Mouse (Mus musculus) kidney, postnatal 0 days (tissue): ENCODE measurements at regions not wholly inside any gene's neighbourhood (a gene's known extent, or its start where the extent isn't known, plus 50 kb on each side); places are given as distances from the start of the nearest gene placed in this dataset.

Experiments used
- ATAC-seq: fragments of 200-750 bp; cut with Nextera tagmentation; replicated peaks from 2 replicates; pipeline ENCODE4 v1.8.0; 2017; ENCODE audit warnings: low read depth, moderate number of reproducible peaks, moderate TSS enrichment, moderate library complexity; ENCODE audit not compliant: low FRiP score
- DNase-seq: peaks from one replicate; pipeline ENCODE4 v3.0.0-alpha.2; 2016; ENCODE audit warnings: low spot score
- H3K27ac ChIP-seq: fragments of 300-500 bp; sonication (generic); 2 replicates; pipeline ENCODE4 v1.5.1; 2014; ENCODE audit warnings: mild to moderate bottlenecking
- H3K27me3 ChIP-seq: fragments of 300-500 bp; sonication (generic); 2 replicates; pipeline ENCODE4 v1.6.1; 2014; ENCODE audit warnings: low read length, mixed read lengths; ENCODE audit not compliant: insufficient read depth
- H3K36me3 ChIP-seq: fragments of 300-500 bp; sonication (generic); 2 replicates; pipeline ENCODE4 v1.6.1; 2014; ENCODE audit warnings: low read length, mixed read lengths; ENCODE audit not compliant: insufficient read depth
- H3K4me1 ChIP-seq: fragments of 300-500 bp; sonication (generic); replicated peaks from 2 replicates; pipeline ENCODE4 v1.6.1; 2014; ENCODE audit warnings: antibody characterized with exemption, low read length, mixed read lengths; ENCODE audit not compliant: insufficient read depth
- H3K4me2 ChIP-seq: fragments of 300-500 bp; sonication (generic); 2 replicates; pipeline ENCODE4 v1.6.1; 2014; ENCODE audit warnings: mild to moderate bottlenecking, low read length, moderate library complexity, mixed read lengths
- H3K4me3 ChIP-seq: fragments of 300-500 bp; sonication (generic); replicated peaks from 2 replicates; pipeline ENCODE4 v1.5.1; 2014; ENCODE audit warnings: low read depth, low read length
- H3K9ac ChIP-seq: fragments of 300-500 bp; sonication (generic); 2 replicates; pipeline ENCODE4 v1.6.1; 2014; ENCODE audit warnings: low read depth, low read length
- H3K9me3 ChIP-seq: fragments of 300-500 bp; sonication (generic); replicated peaks from 2 replicates; pipeline ENCODE4 v1.6.1; 2016; ENCODE audit warnings: low read length, inconsistent platforms, mixed read lengths
- CTCF ChIP-seq: IDR thresholded peaks from 2 replicates; pipeline ENCODE4 v1.5.1; 2016; ENCODE audit warnings: antibody characterized with exemption, low read depth, mild to moderate bottlenecking, moderate library complexity
- WGBS: fragments of 180-500 bp; shearing (Covaris S2); extraction: QIAGEN DNeasy Blood & Tissue Kit; methylation state at CpG from one replicate; pipeline ENCODE4 v1.1.7; 2014; 5-methylcytosine and 5-hydroxymethylcytosine counted together

DNA sequence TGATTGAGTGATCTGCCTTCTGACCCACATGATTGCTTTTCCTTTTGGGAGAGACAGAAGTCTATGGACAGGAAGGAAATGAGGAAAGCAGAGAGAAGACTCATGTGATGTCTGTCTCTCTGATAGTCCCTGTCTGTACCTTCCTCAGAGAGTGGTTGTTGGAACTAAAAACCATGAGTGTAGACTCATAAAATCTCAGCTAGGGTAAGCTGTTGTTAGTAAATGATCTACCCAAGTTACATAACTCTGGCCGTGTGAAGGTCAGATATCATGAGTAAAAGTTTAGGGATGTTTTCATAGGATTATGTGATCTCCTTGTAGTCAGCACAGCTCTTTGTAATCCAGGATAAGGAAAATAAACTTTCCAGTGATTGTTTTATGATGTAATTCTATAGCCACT is 183.0 kb upstream of the Slc30a5 start:
- peak; percentile 27 for DNase-seq
- 16% methylated on average over 1 of the region's 1 CpGs for WGBS
- H3K9me3 ChIP-seq: no peaks in the 10 kb centered on the region
- H3K4me1 ChIP-seq: no peaks in the 10 kb centered on the region
- H3K4me2 ChIP-seq: no peak overlapping the region
- H3K27me3 ChIP-seq: no peaks in the 10 kb centered on the region
- ATAC-seq: no peak
- H3K27ac ChIP-seq: no peak overlapping the region
- no peak overlapping the region for H3K4me3 ChIP-seq
- no peak overlapping the region for H3K9ac ChIP-seq
- no peak for TF ChIP-seq CTCF
- no peaks in the 10 kb centered on the region for H3K36me3 ChIP-seq

DNA sequence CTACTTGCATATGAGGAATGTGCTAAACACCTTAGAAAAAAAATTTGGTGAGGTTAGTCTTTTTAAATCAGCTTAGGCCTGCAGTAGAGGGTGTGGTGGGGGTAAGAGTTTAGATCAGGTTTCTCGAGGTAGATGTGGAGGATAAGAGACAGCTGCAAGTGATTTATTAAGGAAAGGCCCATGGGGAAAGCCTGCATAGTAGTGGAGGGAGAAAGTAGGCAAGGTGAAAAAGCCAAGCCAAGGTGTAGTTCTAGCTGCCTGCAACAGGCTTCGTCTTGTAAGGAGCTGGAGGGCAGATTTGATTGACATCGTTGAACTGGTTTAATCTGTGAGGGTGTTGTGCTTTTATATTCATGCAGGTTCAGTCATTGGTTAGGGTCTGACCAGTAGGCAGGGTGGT is 182.2 kb upstream of the Slc30a5 start:
- H3K4me2 ChIP-seq: no peak overlapping the region
- no peak for DNase-seq
- H3K9ac ChIP-seq: no peak overlapping the region
- ATAC-seq: no peak
- no peaks in the 10 kb centered on the region for H3K36me3 ChIP-seq
- no peaks in the 10 kb centered on the region for H3K9me3 ChIP-seq
- TF ChIP-seq CTCF: no peak
- WGBS: 48% methylated on average over 3 of the region's 3 CpGs
- no peak overlapping the region for H3K4me3 ChIP-seq
- H3K4me1 ChIP-seq: no peaks in the 10 kb centered on the region
- H3K27me3 ChIP-seq: no peaks in the 10 kb centered on the region
- H3K27ac ChIP-seq: no peak overlapping the region

DNA sequence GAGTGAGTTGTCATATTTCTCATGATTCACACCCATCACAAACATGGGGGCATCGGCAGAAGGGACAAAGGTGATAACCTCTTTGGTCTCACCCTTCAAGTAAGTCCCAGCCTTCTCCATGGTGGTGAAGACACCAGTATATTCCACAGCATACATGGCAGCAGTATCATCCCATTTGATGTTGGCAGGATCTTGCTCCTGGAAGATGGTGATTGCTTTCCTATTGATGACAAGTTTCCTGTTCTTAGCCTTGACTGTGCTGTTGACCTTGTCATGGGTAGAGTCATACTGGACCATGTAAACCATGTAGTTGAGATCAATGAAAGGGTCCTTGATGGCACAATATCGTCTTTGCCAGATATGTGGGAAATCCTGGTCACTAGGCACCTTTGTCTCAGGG is 180.4 kb upstream of the Slc30a5 start:
- Histone ChIP-seq H3K27me3 (no peaks in the 10 kb centered on the region), H3K9me3 (no peaks in the 10 kb centered on the region), H3K4me2 (no peak overlapping the region), H3K27ac (no peak overlapping the region), H3K36me3 (no peaks in the 10 kb centered on the region), H3K4me3 (no peak overlapping the region), H3K4me1 (no peaks in the 10 kb centered on the region), H3K9ac (no peak overlapping the region)
- DNase-seq (no peak), ATAC-seq (no peak)
- 92% methylated on average over 2 of the region's 2 CpGs for WGBS
- no peak for TF ChIP-seq CTCF

DNA sequence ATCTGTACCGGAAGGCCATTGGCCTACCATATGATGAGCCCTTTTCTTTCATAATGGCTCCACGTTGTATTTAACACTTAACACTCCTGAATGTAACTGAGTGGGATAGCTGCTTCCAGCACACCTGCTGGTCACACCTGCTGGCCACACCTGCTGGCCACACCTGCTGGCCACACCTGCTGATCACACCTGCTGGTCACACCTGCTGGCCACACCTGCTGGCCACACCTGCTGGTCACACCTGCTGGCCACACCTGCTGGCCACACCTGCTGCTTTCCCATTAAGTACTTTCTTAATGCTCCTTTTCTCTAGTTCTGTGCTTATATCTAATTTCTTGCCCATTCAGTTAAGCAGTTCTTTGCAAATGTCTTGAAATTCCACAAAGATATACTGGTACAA is 157.4 kb upstream of the Slc30a5 start:
- no peaks in the 10 kb centered on the region for H3K9me3 ChIP-seq
- H3K4me2 ChIP-seq: no peak overlapping the region
- 87% methylated on average over 2 of the region's 2 CpGs for WGBS
- no peak overlapping the region for H3K4me3 ChIP-seq
- DNase-seq (no peak), ATAC-seq (no peak)
- no peak overlapping the region for H3K27ac ChIP-seq
- no peaks in the 10 kb centered on the region for H3K27me3 ChIP-seq
- H3K4me1 ChIP-seq: no peaks in the 10 kb centered on the region
- no peaks in the 10 kb centered on the region for H3K36me3 ChIP-seq
- TF ChIP-seq CTCF: no peak
- H3K9ac ChIP-seq: no peak overlapping the region

DNA sequence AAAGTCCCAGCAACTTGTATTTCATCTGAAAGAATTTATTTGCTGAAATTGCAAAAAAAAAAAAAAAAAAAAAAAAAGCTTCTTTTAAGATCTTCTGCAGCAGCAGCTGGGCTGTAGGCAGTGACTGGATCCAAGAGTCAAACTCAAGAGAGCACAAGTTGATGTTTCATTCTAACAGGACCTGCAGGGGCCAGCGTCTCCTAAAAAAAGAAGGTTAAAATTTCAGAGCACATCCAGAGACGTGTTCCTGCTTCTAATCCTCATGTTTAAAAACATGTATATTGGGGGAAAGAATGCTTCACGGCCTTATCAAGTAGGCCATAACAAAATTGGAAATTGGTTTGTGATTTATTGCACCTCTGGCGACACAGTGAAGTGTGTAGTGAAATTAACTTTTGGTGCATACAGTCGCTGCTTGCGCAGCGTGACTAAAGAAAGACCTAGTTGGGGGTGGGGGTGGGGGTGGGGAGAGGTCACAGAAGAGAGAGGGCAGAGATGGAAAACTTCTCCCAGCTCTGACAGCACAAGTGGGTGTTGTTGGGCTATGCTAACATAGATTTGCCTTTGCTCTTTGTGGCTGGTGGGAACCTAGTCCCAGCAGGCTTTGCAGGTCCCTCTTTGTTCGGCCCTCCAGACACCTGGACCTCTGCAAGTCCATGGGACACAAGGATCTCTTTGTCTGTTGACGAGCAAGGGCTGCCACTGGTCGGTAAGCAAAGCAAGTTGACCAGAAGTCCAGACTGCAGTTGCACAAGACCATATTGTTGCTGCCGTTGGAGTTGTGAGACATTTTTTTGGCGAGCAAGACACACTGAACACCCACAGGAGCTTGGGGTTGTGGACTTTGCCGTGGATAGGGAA is 155.7 kb upstream of the Slc30a5 start:
- H3K27me3 ChIP-seq: no peaks in the 10 kb centered on the region
- WGBS: 42% methylated on average over 13 of the region's 13 CpGs
- H3K4me2 ChIP-seq: no peak overlapping the region
- no peaks in the 10 kb centered on the region for H3K4me1 ChIP-seq
- DNase-seq (peak; percentile 44), ATAC-seq (no peak)
- no peaks in the 10 kb centered on the region for H3K9me3 ChIP-seq
- H3K27ac ChIP-seq: no peak overlapping the region
- H3K36me3 ChIP-seq: no peaks in the 10 kb centered on the region
- no peak overlapping the region for H3K4me3 ChIP-seq
- no peak overlapping the region for H3K9ac ChIP-seq
- no peak for TF ChIP-seq CTCF

DNA sequence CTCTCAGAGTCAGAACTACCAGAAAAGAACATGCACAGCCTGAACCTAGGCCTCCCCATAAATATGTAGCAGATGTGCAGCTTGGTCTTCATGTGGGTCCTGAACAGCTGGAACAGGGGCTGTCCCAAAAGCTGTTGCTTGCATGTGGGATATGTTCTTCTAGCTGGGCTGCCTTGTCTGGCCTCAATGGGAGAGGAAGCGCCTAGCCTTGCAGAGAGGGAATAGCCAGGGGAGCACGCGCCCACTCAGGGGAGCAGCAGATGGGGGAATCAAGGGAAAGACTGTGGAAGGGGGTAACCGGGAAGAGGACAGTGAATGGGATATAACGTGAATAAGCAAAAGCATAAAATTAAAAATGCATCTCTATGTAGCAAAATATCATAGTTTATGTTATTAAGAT is 154.9 kb upstream of the Slc30a5 start:
- Histone ChIP-seq H3K9me3 (no peaks in the 10 kb centered on the region), H3K36me3 (no peaks in the 10 kb centered on the region), H3K27ac (no peak overlapping the region), H3K9ac (no peak overlapping the region), H3K4me3 (no peak overlapping the region), H3K27me3 (no peaks in the 10 kb centered on the region), H3K4me2 (no peak overlapping the region), H3K4me1 (no peaks in the 10 kb centered on the region)
- WGBS: 91% methylated on average over 5 of the region's 5 CpGs
- no peak for TF ChIP-seq CTCF
- no peak for DNase-seq
- ATAC-seq: no peak

DNA sequence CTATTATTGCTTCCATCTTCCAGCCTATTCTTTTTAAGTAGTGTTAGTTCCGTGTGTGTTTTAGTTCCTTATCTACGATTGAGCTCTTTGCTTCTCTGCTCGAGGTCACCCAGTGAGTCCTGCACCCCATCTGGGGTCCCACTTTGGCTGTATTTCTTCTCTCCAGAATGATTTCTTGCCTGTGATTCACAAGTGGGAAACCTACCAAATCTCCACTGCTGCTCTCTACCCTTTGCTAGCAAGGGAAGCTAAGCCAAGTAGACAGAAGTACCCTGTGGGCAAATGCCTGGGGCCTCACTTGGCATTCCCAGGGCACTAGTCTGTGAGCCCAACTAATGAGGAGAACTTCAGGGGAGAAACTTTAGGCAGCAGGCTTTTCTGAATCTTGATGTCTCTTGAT is 142.5 kb upstream of the Slc30a5 start:
- H3K27me3 ChIP-seq: no peaks in the 10 kb centered on the region
- H3K4me3 ChIP-seq: no peak overlapping the region
- H3K9ac ChIP-seq: no peak overlapping the region
- ATAC-seq: no peak
- H3K36me3 ChIP-seq: no peaks in the 10 kb centered on the region
- no peak overlapping the region for H3K4me2 ChIP-seq
- H3K9me3 ChIP-seq: no peaks in the 10 kb centered on the region
- 62% methylated on average over 3 of the region's 3 CpGs for WGBS
- no peaks in the 10 kb centered on the region for H3K4me1 ChIP-seq
- DNase-seq: no peak
- H3K27ac ChIP-seq: no peak overlapping the region
- no peak for TF ChIP-seq CTCF
